Mouse (Mus musculus): ENCODE measurements at regions not wholly inside any gene's neighbourhood (a gene's known extent, or its start where the extent isn't known, plus 50 kb on each side); places are given as distances from the start of the nearest gene placed in this dataset.
A peak's percentile ranks its signal among the peaks of the same experiment; 100 is the strongest.

GRCm38 (mm10) chr1:190067181-190067580 is 103.3 kb downstream of the Prox1 start:
- DNase-seq = no peak

DNA sequence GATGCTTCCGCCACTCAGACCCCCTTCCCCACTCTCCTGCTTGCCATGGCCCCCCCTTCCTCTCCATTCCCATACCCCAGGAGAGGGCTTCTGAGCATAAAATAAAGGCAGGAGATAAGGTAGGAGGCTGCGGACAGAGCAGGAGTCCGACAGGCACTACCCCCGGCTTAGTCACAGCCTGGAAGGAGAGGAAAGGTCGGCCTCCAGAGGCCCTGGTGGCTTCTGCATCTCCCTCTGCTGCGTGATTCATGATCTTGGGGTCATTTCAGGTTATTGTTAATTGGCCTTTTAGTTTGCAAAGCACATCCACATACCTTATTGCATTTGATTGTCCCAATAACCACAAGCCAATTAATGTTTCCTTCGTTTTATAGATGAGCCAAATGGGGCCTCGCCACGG is 104.1 kb downstream of the Prox1 start:
- DNase-seq = no peak

DNA sequence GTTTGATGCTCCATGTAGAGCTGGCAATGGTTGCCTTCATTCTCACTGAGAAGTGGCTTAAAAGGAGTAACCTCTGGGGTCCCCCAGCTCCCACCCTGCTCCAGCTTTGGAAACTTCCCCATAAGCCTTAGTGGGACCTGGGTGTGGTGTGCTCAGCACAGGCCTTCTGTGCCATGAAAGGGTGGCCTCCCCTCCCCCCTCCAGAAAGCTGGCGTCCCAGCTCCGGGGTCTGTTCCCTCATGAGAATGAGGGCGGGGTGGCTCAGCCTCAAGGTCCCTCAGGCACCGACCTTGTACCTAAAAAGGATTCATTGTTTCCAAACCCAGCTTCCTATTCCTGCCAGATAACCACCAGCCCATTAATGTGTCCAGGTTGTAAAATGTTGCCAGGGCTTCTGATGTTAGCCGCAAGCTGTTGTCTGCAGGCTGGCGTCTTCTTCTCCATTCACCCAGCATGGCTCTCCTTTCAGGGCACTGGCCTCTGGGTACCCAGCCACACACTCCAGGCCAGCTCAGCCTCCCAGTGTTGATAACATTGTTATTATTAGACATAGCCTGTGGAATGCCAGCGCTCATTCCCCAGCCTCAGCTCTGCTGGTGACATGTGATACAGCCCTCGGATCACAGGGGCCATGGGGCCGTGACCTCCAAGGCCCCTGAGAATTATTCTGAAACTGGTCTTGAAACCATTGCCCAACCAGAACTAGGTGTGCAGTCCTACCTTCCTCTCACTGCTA is 108.8 kb downstream of the Prox1 start:
- DNase-seq = no peak

DNA sequence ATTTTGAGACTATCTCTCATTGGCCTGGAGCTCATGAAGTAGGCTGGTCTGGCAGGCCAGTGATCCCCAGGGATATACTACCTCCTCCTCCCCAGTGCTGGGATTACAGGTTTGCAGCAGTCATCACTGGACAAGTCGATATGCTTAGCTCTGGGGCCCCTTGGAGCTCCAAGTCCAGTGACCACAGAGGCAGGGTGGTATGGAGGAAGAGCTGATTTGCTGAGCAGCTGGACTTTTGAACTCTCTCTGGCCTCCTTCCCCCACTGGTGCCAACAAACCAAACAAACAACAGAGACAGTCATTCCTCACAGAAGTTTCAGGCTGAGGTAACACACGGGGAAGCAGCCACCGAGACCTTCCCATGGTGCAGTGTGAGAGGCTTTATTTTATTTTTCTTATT is 111.5 kb downstream of the Prox1 start:
- no peak for DNase-seq

- DNase-seq = no peak
Measured at GRCm38 (mm10) chr1:190056931-190057330, 113.6 kb downstream of the Prox1 start.

GRCm38 (mm10) chr1:190051903-190052302 is 118.6 kb downstream of the Prox1 start:
- no peak for DNase-seq

GRCm38 (mm10) chr1:190048521-190049170 is 121.9 kb downstream of the Prox1 start:
- DNase-seq = no peak

DNA sequence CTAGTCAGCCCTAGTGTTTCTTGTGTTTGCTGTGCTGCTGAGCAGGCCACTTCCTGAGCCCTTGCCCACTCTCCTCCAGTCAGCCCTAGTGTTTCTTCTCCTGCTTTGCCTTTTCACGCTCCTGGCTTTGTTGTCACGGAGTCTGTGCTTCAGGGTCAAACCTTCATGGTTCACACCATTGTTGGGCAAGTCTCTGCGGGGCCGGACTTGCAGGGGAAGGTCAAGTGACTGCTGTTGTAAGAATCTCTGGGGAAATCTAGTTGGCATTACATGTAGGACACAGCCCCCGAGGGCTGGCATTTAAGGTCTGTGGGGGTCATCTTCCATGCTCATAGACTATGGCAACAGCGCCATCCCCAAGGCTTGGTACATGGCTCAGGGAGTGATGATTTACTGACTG is 123.3 kb downstream of the Prox1 start:
- DNase-seq = no peak

- peak; percentile 6 for DNase-seq
Measured at GRCm38 (mm10) chr1:190045797-190046196, 123.6 kb upstream of the Smyd2 start.

DNA sequence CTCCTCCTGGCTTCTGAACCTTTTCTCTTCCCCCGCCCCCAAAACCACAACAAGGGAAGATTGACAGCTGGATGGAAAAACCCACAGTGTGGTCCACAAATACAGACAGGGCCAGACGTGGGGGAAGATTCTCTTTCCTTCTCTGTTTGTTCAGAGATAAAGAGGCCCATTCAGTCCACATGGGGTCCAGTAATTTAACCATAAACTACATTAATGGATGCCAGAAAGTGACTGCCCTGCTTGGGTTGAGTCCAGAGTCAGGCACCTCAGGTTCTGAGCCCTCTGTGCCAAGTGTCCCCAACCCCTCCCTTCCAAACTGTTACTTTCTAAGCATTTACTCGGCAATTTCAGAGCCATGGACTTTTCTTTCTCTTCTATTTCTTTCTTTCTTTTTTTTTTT is 121.9 kb upstream of the Smyd2 start:
- no peak for DNase-seq

DNA sequence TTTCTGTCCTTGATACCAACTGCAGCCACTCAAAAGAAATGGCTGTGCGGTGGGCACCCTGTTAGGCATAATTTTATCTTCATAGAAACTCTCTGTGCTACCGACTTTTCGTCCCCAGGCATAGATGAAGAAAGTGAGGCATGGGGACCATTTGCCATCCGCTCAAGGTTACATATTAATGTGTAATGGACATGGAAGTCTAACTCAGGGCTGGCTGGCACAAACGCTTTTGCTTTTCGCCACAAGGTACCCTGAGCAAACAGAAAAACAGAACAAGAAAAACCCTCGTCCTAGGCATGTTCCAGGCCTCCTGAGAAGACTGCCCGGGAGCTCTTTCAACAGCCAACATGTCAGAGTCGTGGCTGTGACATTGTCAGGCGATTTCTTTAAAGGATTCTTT is 121.0 kb upstream of the Smyd2 start:
- no peak for DNase-seq

DNA sequence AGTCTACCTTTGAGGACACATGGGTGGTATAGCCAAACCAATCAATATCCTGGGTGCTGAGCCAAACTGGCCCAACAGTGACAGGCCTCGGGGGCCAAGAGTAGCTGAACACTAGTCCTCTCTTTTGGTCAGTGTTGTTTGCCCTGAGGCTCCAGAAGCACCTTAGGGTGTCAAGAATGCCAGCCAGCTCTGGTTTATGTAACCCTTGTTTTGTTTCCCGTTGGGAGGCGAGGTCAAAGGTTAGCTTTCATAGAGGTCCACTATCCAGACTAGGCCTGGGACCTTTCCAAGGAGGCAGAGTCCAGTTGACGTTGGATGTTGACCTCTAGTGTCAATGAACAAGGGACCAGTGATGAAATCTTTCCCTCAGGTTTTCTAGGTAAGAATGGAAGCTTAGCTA is 120.0 kb upstream of the Smyd2 start:
- DNase-seq = no peak

DNA sequence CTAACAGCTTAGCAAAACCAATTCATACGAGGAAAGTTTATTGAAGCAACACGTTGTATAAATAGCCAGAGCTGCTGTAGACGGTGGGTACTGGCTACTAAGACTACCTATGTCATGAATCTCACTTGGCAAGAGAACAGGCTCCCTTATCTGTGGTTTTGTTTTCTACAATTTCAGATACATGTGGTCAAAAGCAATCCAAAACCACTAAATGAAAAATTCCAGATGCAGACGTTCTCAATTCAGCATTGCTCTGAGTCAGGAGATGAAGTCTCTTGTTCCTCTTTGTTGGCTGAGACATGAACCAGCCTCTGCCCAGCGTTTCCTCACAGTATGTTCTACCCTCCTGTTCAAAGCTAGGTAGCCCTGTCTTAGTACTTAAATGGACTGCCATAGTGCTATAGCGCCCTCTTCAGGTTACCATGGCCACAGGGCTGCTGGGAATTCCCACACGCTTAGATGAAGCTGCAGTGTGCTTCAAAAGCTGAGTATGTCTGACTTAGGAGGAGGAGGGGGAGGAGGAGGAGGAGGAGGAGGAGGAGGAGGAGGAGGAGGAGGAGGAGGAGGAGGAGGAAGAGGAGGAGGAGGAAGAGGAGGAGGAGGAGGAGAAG is 119.0 kb upstream of the Smyd2 start:
- no peak for DNase-seq

- DNase-seq = no peak
Measured at GRCm38 (mm10) chr1:190038046-190038445, 115.9 kb upstream of the Smyd2 start.

DNA sequence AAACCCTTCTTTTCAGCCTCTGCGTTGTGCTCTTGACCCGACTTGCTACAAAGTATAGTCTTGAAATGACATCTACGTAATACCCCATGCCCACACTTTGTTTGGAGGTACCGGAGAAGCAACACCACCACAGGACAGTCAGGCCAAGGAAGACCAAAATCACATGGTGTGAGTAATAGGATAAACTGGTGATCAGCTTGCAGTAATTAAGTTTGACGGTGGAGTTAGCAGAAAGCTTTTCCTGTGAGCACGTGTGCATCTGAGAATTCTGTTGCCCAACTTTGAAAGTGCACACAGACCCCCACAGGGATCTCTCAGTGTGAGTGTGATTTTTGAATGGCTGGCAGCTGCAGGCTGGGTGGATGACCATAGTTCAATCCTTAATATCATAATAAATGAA is 114.6 kb upstream of the Smyd2 start:
- DNase-seq = no peak

DNA sequence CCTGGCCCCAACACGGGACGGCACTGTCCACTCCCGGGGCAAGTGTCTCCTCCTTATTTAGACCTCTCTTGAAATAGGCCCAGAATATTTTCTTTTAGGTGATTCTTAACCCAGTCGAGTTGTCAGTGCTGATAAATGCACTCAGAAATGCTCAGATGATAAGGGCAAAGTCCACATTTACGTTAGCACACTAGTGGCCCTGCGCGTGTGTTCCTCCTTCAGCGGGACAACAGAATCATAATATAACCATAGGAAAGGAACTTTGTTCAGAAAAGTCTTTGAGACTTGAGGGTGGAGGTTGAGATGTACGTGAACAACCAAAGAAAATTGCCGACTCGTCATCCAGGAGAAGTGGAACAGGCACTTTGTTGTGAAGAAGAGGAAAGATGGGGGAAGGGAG is 113.8 kb upstream of the Smyd2 start:
- DNase-seq = no peak

DNA sequence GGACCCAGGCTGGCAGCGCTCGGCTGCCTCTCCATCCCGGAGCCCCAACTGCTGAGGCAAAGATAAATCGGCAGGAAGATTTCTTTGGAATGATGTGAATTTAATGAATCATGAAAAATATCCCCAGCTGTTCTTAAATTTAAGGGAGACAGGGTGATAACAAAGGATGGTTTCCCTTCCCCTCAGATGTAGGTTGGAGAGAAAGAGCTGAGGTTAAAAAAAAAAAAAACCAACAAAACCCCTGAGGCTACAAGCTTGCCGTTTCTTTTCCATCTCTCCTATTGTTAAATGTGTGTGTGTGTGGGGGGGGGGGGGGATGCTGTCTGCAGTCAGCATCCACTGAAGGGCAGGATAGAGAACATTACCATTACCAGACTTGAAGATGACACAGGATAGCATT is 111.9 kb upstream of the Smyd2 start:
- DNase-seq = no peak

DNA sequence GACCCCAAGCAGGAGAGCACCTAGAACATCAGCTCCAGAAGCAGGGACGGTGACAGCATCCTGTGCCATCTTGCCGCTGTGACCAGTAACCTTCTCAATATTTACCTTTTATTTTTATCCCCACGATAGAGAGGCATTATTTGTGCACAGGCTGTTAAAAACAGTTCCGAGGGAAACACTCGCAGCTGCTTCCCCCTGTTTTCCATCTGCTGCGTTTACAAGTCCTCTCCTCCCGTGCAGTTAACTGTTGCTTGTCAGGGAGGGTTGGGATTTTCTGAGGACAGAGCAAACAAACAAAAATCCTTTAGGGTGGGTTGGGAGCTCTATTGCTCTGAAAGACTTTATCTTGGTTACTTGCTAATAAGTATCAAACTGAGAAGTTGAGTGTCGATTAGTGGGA is 105.4 kb upstream of the Smyd2 start:
- DNase-seq = no peak

DNA sequence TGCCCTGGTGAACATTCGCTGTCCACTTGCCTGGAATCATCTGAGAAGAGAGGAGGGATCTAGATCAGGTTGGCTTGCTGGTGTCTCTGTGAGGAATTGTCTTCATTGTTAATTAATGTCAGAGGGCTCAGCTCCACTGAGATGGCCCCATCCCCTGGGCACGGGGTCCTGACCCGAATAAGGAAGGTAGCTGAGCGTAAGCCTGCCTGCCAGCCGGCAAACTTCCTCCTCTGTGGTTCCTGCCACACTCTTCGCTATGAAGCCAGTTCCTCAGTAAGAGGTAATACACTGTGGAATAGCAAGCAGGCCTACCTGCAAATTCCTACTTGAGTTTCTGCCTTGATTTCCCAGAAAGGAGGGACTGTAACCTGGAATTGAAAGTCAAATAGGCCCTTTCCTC is 87.3 kb upstream of the Smyd2 start:
- no peak for DNase-seq

GRCm38 (mm10) chr1:190007271-190007670 is 85.1 kb upstream of the Smyd2 start:
- no peak for DNase-seq

DNA sequence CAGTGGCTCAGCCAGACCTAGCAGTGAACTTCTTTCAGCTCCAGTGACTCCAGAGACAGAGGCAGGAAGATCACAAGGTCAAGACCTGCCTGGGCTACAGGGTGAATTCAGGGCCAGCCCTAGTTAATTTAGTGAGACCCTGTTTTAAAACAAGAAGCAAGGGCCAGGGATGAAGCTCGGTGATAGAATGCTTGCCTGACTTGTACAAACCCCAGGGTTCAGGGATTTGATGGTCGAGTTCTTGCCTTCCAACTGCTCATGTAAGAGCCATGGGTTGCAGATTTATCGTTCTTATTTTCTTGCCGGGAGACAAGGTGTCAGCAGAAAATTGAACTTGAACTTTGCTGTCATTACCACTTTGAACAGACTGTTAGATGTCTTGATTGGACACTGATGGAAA is 78.9 kb upstream of the Smyd2 start:
- no peak for DNase-seq

DNA sequence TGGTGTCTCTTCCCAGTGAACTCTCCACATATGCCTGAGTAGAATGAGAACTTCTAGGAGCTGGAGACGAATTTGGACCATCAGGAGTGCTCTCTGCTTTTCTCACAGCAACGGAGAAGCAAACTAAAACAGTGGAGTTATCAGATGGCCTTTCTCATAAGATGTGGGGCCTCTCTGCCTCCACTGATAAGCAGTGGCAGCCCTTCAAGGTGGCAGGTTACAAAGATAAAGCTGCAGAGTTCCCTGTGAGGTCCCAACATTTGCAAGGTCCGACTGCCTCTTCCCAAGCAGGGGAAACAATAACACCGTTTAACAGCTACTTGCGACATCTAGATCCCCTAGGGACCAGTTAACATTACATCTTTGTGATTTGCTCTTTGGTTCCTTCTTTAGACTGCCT is 71.5 kb upstream of the Smyd2 start:
- DNase-seq = no peak

- DNase-seq = no peak
Measured at GRCm38 (mm10) chr1:189993221-189993620, 71.1 kb upstream of the Smyd2 start.

- DNase-seq = no peak
Measured at GRCm38 (mm10) chr1:189991089-189991488, 68.9 kb upstream of the Smyd2 start.

Data from cerebellum, adult 11 months (tissue).